ENCODE assay signal across 7 mouse cellular contexts in the genomic region with DNA sequence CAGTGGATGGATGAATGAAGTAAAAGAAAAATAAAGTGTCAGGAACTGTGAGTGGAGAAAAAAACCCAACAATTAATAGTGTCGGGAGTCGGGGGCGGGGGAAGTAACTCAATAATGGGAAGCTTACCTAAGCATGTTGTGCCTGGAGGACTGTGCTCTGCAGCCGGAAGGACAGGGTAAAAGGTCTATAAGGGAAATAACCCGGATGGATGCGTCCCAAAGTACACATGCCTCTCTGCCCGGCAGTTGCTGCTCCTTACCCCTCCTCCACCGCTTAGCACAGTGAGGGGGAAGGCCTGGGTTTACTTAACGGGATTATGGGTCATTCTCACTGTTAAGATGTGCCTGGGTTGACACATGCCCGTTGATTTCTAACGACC. TPM values are rescaled to one million over a fixed set of nuclear protein-coding genes. Genes with fewer than 3 reads are reported as not detected.
DNase-seq lines count a peak whose midpoint lies in the region; TF ChIP-seq lines count a peak whose summit lies in the region.

No protein-coding gene starts in this region.

- H3K79me2 ChIP-seq in MEL (ENCODE audit: control insufficient read depth, insufficient read depth, low read length, poor library complexity): peaks cover 4% of the 10 kb centered on the region; the same call in 1 of the 2 replicates

- no peaks in the 10 kb centered on the region for H3K27me3 ChIP-seq in MEL (ENCODE audit: control insufficient read depth in 1 of 2, insufficient read depth in 2 of 2, low read length in 2 of 2)
- H3K27me3 ChIP-seq in megakaryocyte, embryonic 14.5 days (replicated peaks): no peaks in the 10 kb centered on the region
- no peaks in the 10 kb centered on the region for H3K27me3 ChIP-seq in small intestine, adult 2 months (ENCODE audit: control insufficient read depth, insufficient read depth, low read length)

- peak; percentile 89 for DNase-seq in MEL (ENCODE audit: low read depth, low spot score)
- DNase-seq in adrenal gland, postnatal 14 days: peak; percentile 73
- peak; percentile 42 for DNase-seq in fat pad, adult 2 months (ENCODE audit: extremely low read depth, low read depth, low spot score)
- peak; percentile 9 for DNase-seq in heart, postnatal 25 days (ENCODE audit: low spot score)
- DNase-seq in left cerebral cortex, adult 2 months (ENCODE audit: extremely low spot score in 1 of 2, low spot score in 2 of 2): peak in 1 of 2 experiments; percentile 19

- peak overlapping the region; percentile 83 for H3K9ac ChIP-seq in MEL (ENCODE audit: control insufficient read depth, low read depth, low read length, poor library complexity, severe bottlenecking)

- peak overlapping the region; percentile 64 to 65 for H3K4me3 ChIP-seq in MEL (ENCODE audit: control insufficient read depth in 1 of 2, insufficient read depth in 1 of 2, low read depth in 2 of 2, low read length in 2 of 2)
- H3K4me3 ChIP-seq in left cerebral cortex, adult 2 months: peak overlapping the region; percentile 45
- H3K4me3 ChIP-seq in megakaryocyte, embryonic 14.5 days (replicated peaks): peak overlapping the region; percentile 94
- peak overlapping the region; percentile 65 for H3K4me3 ChIP-seq in small intestine, adult 2 months (ENCODE audit: low read depth, low read length)

- no peak for TF ChIP-seq CTCF in MEL (IDR thresholded peaks at IDR 0.05 in 2 of 3, conservative IDR thresholded peaks at IDR 0.05 in 1 of 3; ENCODE audit: control insufficient read depth in 1 of 3, insufficient read depth in 1 of 3, low read depth in 2 of 3, low read length in 3 of 3, poor library complexity in 1 of 3, severe bottlenecking in 1 of 3)
- no peak for TF ChIP-seq CTCF in left cerebral cortex, adult 2 months (IDR thresholded peaks at IDR 0.05)
- peak; percentile 10; the same call in 1 of the 2 replicates for TF ChIP-seq CTCF in small intestine, adult 2 months (IDR thresholded peaks at IDR 0.05; ENCODE audit: extremely low read depth, insufficient read length, insufficient replicate concordance, low read depth, low read length)

- TF ChIP-seq EP300 in MEL (IDR thresholded peaks at IDR 0.05; ENCODE audit: low read depth in 1 of 2, low read length in 2 of 2): peak in 1 of 2 experiments; percentile 59; a peak in 2 of 4 replicates

- under 1% methylated on average over 11 of the region's 11 CpGs for WGBS in small intestine, adult 2 months

- H3K9me3 ChIP-seq in MEL (replicated peaks; ENCODE audit: insufficient read depth, low read length): no peaks in the 10 kb centered on the region
- no peaks in the 10 kb centered on the region for H3K9me3 ChIP-seq in megakaryocyte, embryonic 14.5 days

- intact Hi-C loops in heart, postnatal 25 days (cut with DNase I): loop anchor here (1.0 to 10.0 kb wide), 4 partner anchors 33 to 76 kb away; a partner anchor contains a TSS
- intact Hi-C loops in left cerebral cortex, adult 2 months (cut with DNase I): loop anchor here (1.0 kb wide), 3 partner anchors 32 to 51 kb away; a partner anchor contains a TSS

- peaks cover 0 to 8% of the 10 kb centered on the region in 2 experiments; a peak in 2 of 4 replicates for H3K36me3 ChIP-seq in MEL (ENCODE audit: control insufficient read depth in 1 of 2, insufficient read depth in 2 of 2, low read length in 2 of 2)
- peaks cover 2% of the 10 kb centered on the region for H3K36me3 ChIP-seq in megakaryocyte, embryonic 14.5 days (replicated peaks; ENCODE audit: low read length)
- H3K36me3 ChIP-seq in small intestine, adult 2 months (ENCODE audit: control insufficient read depth, insufficient read depth, low read length): no peaks in the 10 kb centered on the region

- peaks cover 3 to 14% of the 10 kb centered on the region in 2 experiments for H3K4me1 ChIP-seq in MEL (ENCODE audit: control insufficient read depth in 1 of 2, insufficient read depth in 2 of 2, low read length in 2 of 2)
- peaks cover 50% of the 10 kb centered on the region for H3K4me1 ChIP-seq in megakaryocyte, embryonic 14.5 days
- peaks cover 4% of the 10 kb centered on the region; the same call in 1 of the 2 replicates for H3K4me1 ChIP-seq in small intestine, adult 2 months (ENCODE audit: control insufficient read depth, insufficient read depth, insufficient read length, low read length)

- peak in 1 of 2 experiments; percentile 51; a peak in 1 of 4 replicates for TF ChIP-seq POLR2A in MEL (IDR thresholded peaks at IDR 0.05; ENCODE audit: control insufficient read depth in 1 of 2, insufficient read depth in 1 of 2, low read depth in 1 of 2, low read length in 2 of 2, poor library complexity in 1 of 2)
- no peak for TF ChIP-seq POLR2A in small intestine, adult 2 months (IDR thresholded peaks at IDR 0.05; ENCODE audit: low read depth, low read length)

- peak overlapping the region; percentile 90 for H3K27ac ChIP-seq in MEL (ENCODE audit: control insufficient read depth, low read depth, low read length)
- H3K27ac ChIP-seq in left cerebral cortex, adult 2 months: peak overlapping the region; percentile 96
- H3K27ac ChIP-seq in small intestine, adult 2 months (ENCODE audit: insufficient read depth, low read depth, low read length): peak overlapping the region; percentile 92

- no peak for TF ChIP-seq RAD21 in MEL (IDR thresholded peaks at IDR 0.05; ENCODE audit: low read depth, low read length)

TF ChIP-seq in MEL, 35 proteins besides CTCF, POLR2A, EP300 and RAD21:
- TF ChIP-seq SIN3A (IDR thresholded peaks at IDR 0.05; ENCODE audit: low read length): peak; percentile 61; the same call in 1 of the 2 replicates
- TF ChIP-seq UBTF (IDR thresholded peaks at IDR 0.05; ENCODE audit: borderline replicate concordance, insufficient read depth, low read depth, low read length): no peak
- no peak for TF ChIP-seq MAX (IDR thresholded peaks at IDR 0.05; ENCODE audit: low read length)
- TF ChIP-seq MXI1 (IDR thresholded peaks at IDR 0.05; ENCODE audit: low read depth, low read length): peak; percentile 86
- TF ChIP-seq CHD2 (IDR thresholded peaks at IDR 0.05; ENCODE audit: low read length): peak; percentile 60
- TF ChIP-seq TBP (IDR thresholded peaks at IDR 0.05; ENCODE audit: low read depth, low read length): peak; percentile 81
- TF ChIP-seq MYC (IDR thresholded peaks at IDR 0.05; ENCODE audit: low read depth, low read length): peak; percentile 88
- peak; percentile 7; the same call in 1 of the 2 replicates for TF ChIP-seq NELFE (IDR thresholded peaks at IDR 0.05; ENCODE audit: low read depth, low read length)
- 0 out of 2 replicates have a peak, but pooled peaks have one; percentile 11 for TF ChIP-seq MYB (IDR thresholded peaks at IDR 0.05; ENCODE audit: low read depth, low read length)
- peak; percentile 65; the same call in 1 of the 2 replicates for TF ChIP-seq ELF1 (IDR thresholded peaks at IDR 0.05; ENCODE audit: low read depth, low read length)
- no peak for TF ChIP-seq GABPA (IDR thresholded peaks at IDR 0.05; ENCODE audit: low read depth, low read length)
- peak; percentile 44; the same call in 1 of the 2 replicates for TF ChIP-seq CHD1 (IDR thresholded peaks at IDR 0.05; ENCODE audit: low read depth, low read length)
- 0 out of 2 replicates have a peak, but pooled peaks have one; percentile 49 for TF ChIP-seq E2F4 (IDR thresholded peaks at IDR 0.05; ENCODE audit: borderline replicate concordance, low read depth, low read length)
- 0 out of 2 replicates have a peak, but pooled peaks have one; percentile 5 for TF ChIP-seq TCF12 (IDR thresholded peaks at IDR 0.05; ENCODE audit: low read depth, low read length)

RNA-seq across cellular contexts. Expression of a gene that starts 31.7 kb away (rescaled TPM):
- 373 and 409 TPM in 2 replicates for total RNA-seq in MEL (2012; rRNA removed)
- 1,000 to 10,000 TPM in 1 of 2 experiments, 100 to 1,000 TPM in 1; 789 to 2,754 TPM for polyA plus RNA-seq in MEL (2012; ENCODE audit: insufficient read depth in 1 of 2, insufficient read length in 2 of 2, low read depth in 1 of 2, low replicate concordance in 2 of 2, missing spikeins in 1 of 2)
- total RNA-seq in adrenal gland, postnatal 14 days (2021): 419 and 430 TPM in 2 replicates
- total RNA-seq in heart, postnatal 25 days (2021): 100 to 1,000 TPM; 158 to 184 TPM
- total RNA-seq in left cerebral cortex, adult 2 months (2021): 100 to 1,000 TPM; 411 to 430 TPM
- polyA plus RNA-seq in megakaryocyte, embryonic 14.5 days (2012; ENCODE audit: insufficient read depth, low replicate concordance): 67.1 and 198 TPM in 2 replicates
- polyA plus RNA-seq in small intestine, adult 2 months (2012; rRNA removed): 21.7 and 34.2 TPM in 2 replicates

RNA-seq across cellular contexts. Expression of a gene that starts 36.6 kb away (rescaled TPM):
- 0.85 and 0.98 TPM in 2 replicates for total RNA-seq in MEL (2012; rRNA removed)
- polyA plus RNA-seq in MEL (2012; ENCODE audit: insufficient read depth in 1 of 2, insufficient read length in 2 of 2, low read depth in 1 of 2, low replicate concordance in 2 of 2, missing spikeins in 1 of 2): 1 to 10 TPM in 1 of 2 experiments, not detected in 1; 3.2 TPM
- 2.9 and 3.4 TPM in 2 replicates for total RNA-seq in adrenal gland, postnatal 14 days (2021)
- total RNA-seq in heart, postnatal 25 days (2021): 10 to 100 TPM; 71.8 to 80.5 TPM
- 10 to 100 TPM in 1 of 2 experiments, 1 to 10 TPM in 1; 8.9 to 10.8 TPM for total RNA-seq in left cerebral cortex, adult 2 months (2021)
- 0.38 TPM in 1 of 2 replicates, not detected in the other for polyA plus RNA-seq in megakaryocyte, embryonic 14.5 days (2012; ENCODE audit: insufficient read depth, low replicate concordance)
- polyA plus RNA-seq in small intestine, adult 2 months (2012; rRNA removed): 0.04 TPM in 2 replicates

RNA-seq across cellular contexts. Expression of a gene that starts 50.3 kb away (rescaled TPM):
- 24.3 and 26.8 TPM in 2 replicates for total RNA-seq in MEL (2012; rRNA removed)
- 10 to 100 TPM in 1 of 2 experiments, not detected in 1; 27.3 TPM for polyA plus RNA-seq in MEL (2012; ENCODE audit: insufficient read depth in 1 of 2, insufficient read length in 2 of 2, low read depth in 1 of 2, low replicate concordance in 2 of 2, missing spikeins in 1 of 2)
- 88.1 and 107 TPM in 2 replicates for total RNA-seq in adrenal gland, postnatal 14 days (2021)
- total RNA-seq in heart, postnatal 25 days (2021): 100 to 1,000 TPM; 103 to 125 TPM
- total RNA-seq in left cerebral cortex, adult 2 months (2021): 10 to 100 TPM; 30.0 to 33.3 TPM
- polyA plus RNA-seq in megakaryocyte, embryonic 14.5 days (2012; ENCODE audit: insufficient read depth, low replicate concordance): 17.2 TPM in 1 of 2 replicates, not detected in the other
- 3.7 and 5.3 TPM in 2 replicates for polyA plus RNA-seq in small intestine, adult 2 months (2012; rRNA removed)

Comparison
In these comparisons a context has a peak if more than half of its experiments do, and no peak if none do; other contexts are left out.
1. RNA of a gene that starts 36.6 kb away (total RNA-seq): 71.8 to 80.5 TPM in heart, postnatal 25 days; 8.9 to 10.8 TPM in left cerebral cortex, adult 2 months, 2.9 to 3.4 TPM in adrenal gland, postnatal 14 days and 0.85 to 0.98 TPM in MEL; every median in the first group is over 4 times any median in the second.
2. Peak in every context shown above with its lines, with median percentiles within 50 percentile points of each other: H3K27ac ChIP-seq and H3K4me3 ChIP-seq.